Mouse (Mus musculus) left cerebral cortex, postnatal 36 days (tissue): ENCODE data around the gene Iqch. TPM values are rescaled to one million over a fixed set of nuclear protein-coding genes. Genes with fewer than 3 reads are reported as not detected.
A peak's percentile ranks its signal among the peaks of the same experiment; 100 is the strongest.

Experiments used
- DNase-seq, 2 experiments: peaks; one replicate each; pipeline ENCODE4 v3.0.0; 2021 to 2022; ENCODE audit warnings: low spot score in 2 of 2, mixed read lengths in 1 of 2
- intact Hi-C: fragments of 180-260 bp; cut with DNase I; formaldehyde crosslinking; loops from one replicate; pipeline ENCODE4 v1.15.1; 2025
- total RNA-seq, 2 experiments: library from RNA; stranded (reverse); gene quantifications; 2 replicates each; pipeline ENCODE4 v1.2.3; 2021

The Iqch gene
- total RNA-seq, 2 experiments from 2014 or later: 0.14 TPM; not detected in 1

GRCm38 (mm10) chr9:63613569-63613968 is 11.3 kb upstream of the Iqch start:
- no peak for DNase-seq
- intact Hi-C loops: no loop called here

GRCm38 (mm10) chr9:63612565-63613515 is 10.5 kb upstream of the Iqch start:
- no peak for DNase-seq
- intact Hi-C loops: no loop called here

- intact Hi-C loops: no loop called here
- no peak for DNase-seq
These were observed 9.7 kb upstream of the Iqch start for GRCm38 (mm10) chr9:63611967-63612366.

- intact Hi-C loops: no loop called here
- DNase-seq: no peak
These were observed 8.6 kb upstream of the Iqch start for GRCm38 (mm10) chr9:63610841-63611366.

GRCm38 (mm10) chr9:63610231-63610630 is 7.9 kb upstream of the Iqch start:
- intact Hi-C loops: no loop called here
- no peak for DNase-seq

- DNase-seq: no peak
- intact Hi-C loops: no loop called here
These were observed 7.5 kb upstream of the Iqch start for GRCm38 (mm10) chr9:63609776-63610175.

GRCm38 (mm10) chr9:63609246-63609645 is 7.0 kb upstream of the Iqch start:
- intact Hi-C loops: no loop called here
- DNase-seq: no peak

- intact Hi-C loops: no loop called here
- DNase-seq: no peak
These were observed 5.7 kb upstream of the Iqch start for GRCm38 (mm10) chr9:63608006-63608405.

GRCm38 (mm10) chr9:63606594-63606993 is 4.3 kb upstream of the Iqch start:
- intact Hi-C loops: no loop called here

GRCm38 (mm10) chr9:63603849-63604248 is 1.6 kb upstream of the Iqch start:
- intact Hi-C loops: loop anchor here (5.0 kb wide), 1 partner anchor 467 kb away; no protein-coding TSS in a partner anchor
- no peak for DNase-seq

More at GRCm38 (mm10) chr9:63606594-63606993, 4.3 kb upstream of the Iqch start:
- DNase-seq: no peak

GRCm38 (mm10) chr9:63596660-63597059 is 5.6 kb downstream of the Iqch start:
- DNase-seq: peak in 1 of 2 experiments; percentile 48

GRCm38 (mm10) chr9:63595652-63596051 is 6.6 kb downstream of the Iqch start:
- no peak for DNase-seq
- intact Hi-C loops: no loop called here

More at GRCm38 (mm10) chr9:63596660-63597059, 5.6 kb downstream of the Iqch start:
- intact Hi-C loops: no loop called here

GRCm38 (mm10) chr9:63595032-63595431 is 7.3 kb downstream of the Iqch start:
- intact Hi-C loops: no loop called here
- no peak for DNase-seq

- DNase-seq: no peak
- intact Hi-C loops: no loop called here
These were observed 10.5 kb downstream of the Iqch start for GRCm38 (mm10) chr9:63591661-63592256.

- intact Hi-C loops: no loop called here
- no peak for DNase-seq
These were observed 11.7 kb downstream of the Iqch start for GRCm38 (mm10) chr9:63590592-63590991.

- DNase-seq: no peak
- intact Hi-C loops: no loop called here
These were observed 13.1 kb downstream of the Iqch start for GRCm38 (mm10) chr9:63589209-63589608.

GRCm38 (mm10) chr9:63585251-63585650 is 17.0 kb downstream of the Iqch start:
- intact Hi-C loops: no loop called here
- no peak for DNase-seq

GRCm38 (mm10) chr9:63581778-63582177 is 20.5 kb downstream of the Iqch start:
- peak; percentile 22 to 24 for DNase-seq
- intact Hi-C loops: no loop called here

- no peak for DNase-seq
- intact Hi-C loops: no loop called here
These were observed 22.2 kb downstream of the Iqch start for GRCm38 (mm10) chr9:63580046-63580445.

- intact Hi-C loops: loop anchor here (10.0 kb wide), 1 partner anchor 265 kb away; no protein-coding TSS in a partner anchor
- DNase-seq: no peak
These were observed 22.6 kb downstream of the Iqch start for GRCm38 (mm10) chr9:63579644-63580043.
